In genomic region chr16:26377170-26377569, GRCm38 (mm10) we compare ENCODE assay signal across 26 mouse cellular contexts. TPM values are rescaled to one million over a fixed set of nuclear protein-coding genes. Genes with fewer than 3 reads are reported as not detected.
DNase-seq lines count a peak whose midpoint lies in the region; ATAC-seq and TF ChIP-seq lines count a peak whose summit lies in the region.
"Had no signal": no experiment of that assay in that cellular context is flagged by ENCODE, and none has a peak within 500 bp of the region (broad histone marks: within the 10 kb centered on the region; RNA-seq: fewer than 3 reads in every experiment).

No protein-coding gene starts in this region.

- peak; percentile 64 for ATAC-seq in liver, embryonic 12.5 days
- ATAC-seq in liver, embryonic 15.5 days (ENCODE audit: insufficient read depth) = peak; percentile 87
- no peak for ATAC-seq in hindbrain, embryonic 16.5 days
- ATAC-seq: CD4-positive, CD25-positive, alpha-beta regulatory T cell, adult 4 months; forebrain, embryonic 14.5 days; forebrain, postnatal 0 days had no signal

- peaks cover 2% of the 10 kb centered on the region; the same call in 1 of the 2 replicates for H3K4me1 ChIP-seq in liver, adult 2 months (ENCODE audit: control insufficient read depth, insufficient read depth, low read length)
- H3K4me1 ChIP-seq in liver, embryonic 12.5 days = no peaks in the 10 kb centered on the region
- H3K4me1 ChIP-seq in liver, embryonic 15.5 days (replicated peaks) = 0 out of 2 replicates have a peak, but pooled peaks cover 2% of the 10 kb centered on the region
- no peaks in the 10 kb centered on the region for H3K4me1 ChIP-seq in hindbrain, embryonic 16.5 days (ENCODE audit: control insufficient read depth, insufficient read depth, low read depth, low read length)
- H3K4me1 ChIP-seq: embryonic facial prominence, embryonic 12.5 days; embryonic facial prominence, embryonic 15.5 days; heart, embryonic 10.5 days; heart, embryonic 13.5 days; hindbrain, embryonic 12.5 days had no signal

- H3K79me2 ChIP-seq in liver, adult 2 months (ENCODE audit: control insufficient read depth, insufficient read depth, low read length) = no peaks in the 10 kb centered on the region

- no peaks in the 10 kb centered on the region for H3K27me3 ChIP-seq in liver, adult 2 months (ENCODE audit: control insufficient read depth, insufficient read depth, low read length)
- no peaks in the 10 kb centered on the region for H3K27me3 ChIP-seq in liver, embryonic 12.5 days (replicated peaks)
- no peaks in the 10 kb centered on the region for H3K27me3 ChIP-seq in liver, embryonic 15.5 days
- no peaks in the 10 kb centered on the region for H3K27me3 ChIP-seq in hindbrain, embryonic 16.5 days (replicated peaks; ENCODE audit: control insufficient read depth, insufficient read depth, low read length)
- H3K27me3 ChIP-seq: embryonic facial prominence, embryonic 12.5 days; embryonic facial prominence, embryonic 15.5 days; heart, embryonic 13.5 days; hindbrain, embryonic 12.5 days; hindbrain, embryonic 15.5 days had no signal

- no peak for TF ChIP-seq CTCF in liver, adult 2 months (IDR thresholded peaks at IDR 0.05; ENCODE audit: low read depth, low read length)

- H3K4me3 ChIP-seq in liver, adult 2 months (ENCODE audit: insufficient read depth, low read depth, low read length) = no peak overlapping the region
- no peak overlapping the region for H3K4me3 ChIP-seq in liver, embryonic 12.5 days
- H3K4me3 ChIP-seq in liver, embryonic 15.5 days (replicated peaks) = no peak overlapping the region
- H3K4me3 ChIP-seq in hindbrain, embryonic 16.5 days (ENCODE audit: low read length) = no peak overlapping the region
- H3K4me3 ChIP-seq: embryonic facial prominence, embryonic 12.5 days; embryonic facial prominence, embryonic 15.5 days; heart, adult 2 months; heart, embryonic 10.5 days; heart, embryonic 13.5 days; hindbrain, embryonic 12.5 days; hindbrain, embryonic 15.5 days had no signal

- DNase-seq in liver, adult 2 months (ENCODE audit: extremely low read depth, low read depth, low spot score) = peak; percentile 24
- DNase-seq in yolk sac, embryonic 10.5 days (ENCODE audit: low spot score) = peak; percentile 55
- DNase-seq in neural tube, embryonic 10.5 days (ENCODE audit: extremely low spot score, low spot score) = no peak
- no peak for DNase-seq in testis, postnatal 10 days (ENCODE audit: low spot score)
- DNase-seq: adrenal gland, adult 2 months; adrenal gland, postnatal 25 days; cerebellum, adult 11 months; cerebellum, adult 2 months; cerebellum, adult 9-11 months; cerebellum, postnatal 25 days; forebrain, postnatal 0 days; gastrocnemius, postnatal 25 days; heart, adult 2 months; heart, postnatal 14 days had no signal

- TF ChIP-seq POLR2A in liver, adult 2 months (IDR thresholded peaks at IDR 0.05; ENCODE audit: extremely low read depth, insufficient read depth, low read length) = no peak

- H3K4me2 ChIP-seq in liver, embryonic 12.5 days = no peak overlapping the region
- no peak overlapping the region for H3K4me2 ChIP-seq in liver, embryonic 15.5 days
- no peak overlapping the region for H3K4me2 ChIP-seq in hindbrain, embryonic 16.5 days (ENCODE audit: low read length)
- H3K4me2 ChIP-seq: embryonic facial prominence, embryonic 12.5 days; embryonic facial prominence, embryonic 15.5 days; heart, embryonic 13.5 days; hindbrain, embryonic 12.5 days; hindbrain, embryonic 15.5 days had no signal

- 15% methylated on average over 5 of the region's 5 CpGs for WGBS in liver, adult 2 months
- WGBS in liver, embryonic 12.5 days (ENCODE audit: insufficient replicate concordance) = 64% methylated on average over 5 of the region's 5 CpGs
- 60% methylated on average over 5 of the region's 5 CpGs for WGBS in liver, embryonic 15.5 days (ENCODE audit: insufficient replicate concordance)
- WGBS in hindbrain, embryonic 16.5 days = 87% methylated on average over 5 of the region's 5 CpGs

- H3K36me3 ChIP-seq in liver, adult 2 months (ENCODE audit: control insufficient read depth, insufficient read depth, low read length) = no peaks in the 10 kb centered on the region
- H3K36me3 ChIP-seq in liver, embryonic 12.5 days = no peaks in the 10 kb centered on the region
- H3K36me3 ChIP-seq in liver, embryonic 15.5 days (replicated peaks) = no peaks in the 10 kb centered on the region
- H3K36me3 ChIP-seq in hindbrain, embryonic 16.5 days (ENCODE audit: control insufficient read depth, insufficient read depth, low read length) = no peaks in the 10 kb centered on the region
- H3K36me3 ChIP-seq: embryonic facial prominence, embryonic 12.5 days; embryonic facial prominence, embryonic 15.5 days; heart, embryonic 10.5 days; heart, embryonic 13.5 days; hindbrain, embryonic 12.5 days; hindbrain, embryonic 15.5 days had no signal

- no peak overlapping the region for H3K9ac ChIP-seq in liver, adult 2 months (ENCODE audit: low read depth, low read length)
- no peak overlapping the region for H3K9ac ChIP-seq in liver, embryonic 12.5 days
- no peak overlapping the region for H3K9ac ChIP-seq in liver, embryonic 15.5 days
- H3K9ac ChIP-seq in hindbrain, embryonic 16.5 days (ENCODE audit: low read depth, low read length) = no peak overlapping the region
- H3K9ac ChIP-seq: embryonic facial prominence, embryonic 12.5 days; embryonic facial prominence, embryonic 15.5 days; forebrain, postnatal 0 days; heart, embryonic 13.5 days; hindbrain, embryonic 12.5 days; hindbrain, embryonic 15.5 days had no signal

- no peaks in the 10 kb centered on the region for H3K9me3 ChIP-seq in liver, embryonic 12.5 days (replicated peaks)
- H3K9me3 ChIP-seq in liver, embryonic 15.5 days (replicated peaks) = no peaks in the 10 kb centered on the region
- no peaks in the 10 kb centered on the region for H3K9me3 ChIP-seq in hindbrain, embryonic 16.5 days (ENCODE audit: control insufficient read depth, low read length)
- H3K9me3 ChIP-seq: embryonic facial prominence, embryonic 12.5 days; embryonic facial prominence, embryonic 15.5 days; heart, embryonic 10.5 days; heart, embryonic 13.5 days; hindbrain, embryonic 12.5 days; hindbrain, embryonic 15.5 days had no signal

- H3K27ac ChIP-seq in liver, adult 2 months (replicated peaks; ENCODE audit: insufficient read depth, low read depth, low read length) = no peak overlapping the region
- no peak overlapping the region for H3K27ac ChIP-seq in liver, embryonic 12.5 days
- no peak overlapping the region for H3K27ac ChIP-seq in liver, embryonic 15.5 days (replicated peaks)
- no peak overlapping the region for H3K27ac ChIP-seq in hindbrain, embryonic 16.5 days (ENCODE audit: low read depth, low read length)
- H3K27ac ChIP-seq: embryonic facial prominence, embryonic 12.5 days; embryonic facial prominence, embryonic 15.5 days; heart, adult 2 months; heart, embryonic 10.5 days; heart, embryonic 13.5 days; hindbrain, embryonic 12.5 days; hindbrain, embryonic 15.5 days had no signal

RNA-seq across cellular contexts. Expression of gene Cldn1, which starts 5.5 kb away (rescaled TPM):
- 39.0 and 59.5 TPM in 2 replicates for total RNA-seq in liver, adult 2 months (2014; rRNA removed)
- 36.2 and 40.3 TPM in 2 replicates for polyA plus RNA-seq in liver, adult 2 months (2012; rRNA removed)
- polyA plus RNA-seq in liver, embryonic 12.5 days (2016; fragmentation: Nextera tagmentation; extraction: Ambion mirVana) = 14.2 and 15.3 TPM in 2 replicates
- polyA plus RNA-seq in liver, embryonic 15.5 days (2015; fragmentation: Nextera tagmentation; extraction: Ambion mirVana) = 67.2 and 83.3 TPM in 2 replicates
- polyA plus RNA-seq in hindbrain, embryonic 16.5 days (2015; fragmentation: Nextera tagmentation; extraction: Ambion mirVana) = 10.4 and 11.4 TPM in 2 replicates
- total RNA-seq: MEL had no signal
- polyA plus RNA-seq: CD4-positive, CD25-positive, alpha-beta regulatory T cell, adult 4 months had no signal

Comparison
In these comparisons a context has a peak if more than half of its experiments do, and no peak if none do; other contexts are left out.
1. DNase-seq: peak in liver, adult 2 months (single experiment) and yolk sac, embryonic 10.5 days (single experiment); none in neural tube, embryonic 10.5 days (single experiment) and testis, postnatal 10 days (single experiment).